Mouse (Mus musculus) forebrain, embryonic 15.5 days (tissue): Measurements from ENCODE around the gene Gm14085. TPM values are rescaled to one million over a fixed set of nuclear protein-coding genes. Genes with fewer than 3 reads are reported as not detected.
"Not testable (repeated sequence)": the region's sequence is repeated elsewhere in the genome, so short reads cannot be mapped to it uniquely, and the experiment has no call there.

ENCODE experiments used
- ATAC-seq: fragments of 200-750 bp; cut with Nextera tagmentation; replicated peaks from 2 replicates; pipeline ENCODE4 v1.8.0; 2017; ENCODE audit warnings: mild to moderate bottlenecking, moderate TSS enrichment, moderate library complexity
- H3K27ac ChIP-seq: fragments of 300-500 bp; sonication (generic); replicated peaks from 2 replicates; pipeline ENCODE4 v1.5.1; 2015; ENCODE audit warnings: mild to moderate bottlenecking, inconsistent platforms
- H3K27me3 ChIP-seq: fragments of 300-500 bp; sonication (generic); 2 replicates; pipeline ENCODE4 v1.6.1; 2015; ENCODE audit warnings: inconsistent platforms
- H3K36me3 ChIP-seq: fragments of 300-500 bp; sonication (generic); 2 replicates; pipeline ENCODE4 v1.6.1; 2015; ENCODE audit warnings: mild to moderate bottlenecking, inconsistent platforms
- H3K4me1 ChIP-seq: fragments of 300-500 bp; sonication (generic); 2 replicates; pipeline ENCODE4 v1.6.1; 2015; ENCODE audit warnings: inconsistent platforms
- H3K4me2 ChIP-seq: fragments of 300-500 bp; sonication (generic); replicated peaks from 2 replicates; pipeline ENCODE4 v1.6.1; 2015; ENCODE audit warnings: mild to moderate bottlenecking, inconsistent platforms
- H3K4me3 ChIP-seq: fragments of 300-500 bp; sonication (generic); 2 replicates; pipeline ENCODE4 v1.5.1; 2015; ENCODE audit warnings: mild to moderate bottlenecking, inconsistent platforms
- H3K9ac ChIP-seq: fragments of 300-500 bp; sonication (generic); replicated peaks from 2 replicates; pipeline ENCODE4 v1.6.1; 2015; ENCODE audit warnings: mild to moderate bottlenecking, inconsistent platforms
- H3K9me3 ChIP-seq: fragments of 300-500 bp; sonication (generic); 2 replicates; pipeline ENCODE4 v1.6.1; 2016; ENCODE audit warnings: inconsistent platforms
- WGBS: fragments of 180-500 bp; shearing (Covaris S2); methylation state at CpG from one replicate; pipeline ENCODE4 v1.1.7; 2015; ENCODE audit warnings: mixed read lengths; 5-methylcytosine and 5-hydroxymethylcytosine counted together
- polyA plus RNA-seq: library from polyadenylated mRNA; unstranded; fragments of >200 nt; fragmentation: Nextera tagmentation; extraction: Ambion mirVana; gene quantifications from 2 replicates; pipeline ENCODE4 v1.2.1, GENCODE M21; 2015

Gm14085 gene
- polyA plus RNA-seq: not detected in 2 replicates

- H3K4me3 ChIP-seq: no peak within 1 kb of the TSS
- WGBS: 95% methylated on average over 1 of the region's 1 CpGs
Measured at GRCm38 (mm10) chr2:122484641-122485040, at the start of gene Gm14085. TSS of gene Gm14085 (plus strand) at chr2:122484941.

GRCm38 (mm10) chr2:122438706-122439482, 45.8 kb upstream of the Gm14085 start:
- H3K4me1 ChIP-seq, H3K9ac ChIP-seq, H3K27me3 ChIP-seq, H3K4me3 ChIP-seq, H3K4me2 ChIP-seq, ATAC-seq, H3K27ac ChIP-seq, H3K36me3 ChIP-seq, H3K9me3 ChIP-seq: not testable (repeated sequence)
- WGBS: 92% methylated on average over 5 of the region's 5 CpGs

More at GRCm38 (mm10) chr2:122484641-122485040, at the start of gene Gm14085:
- H3K4me2 ChIP-seq: no peak within 1 kb of the TSS
- no peaks in the 10 kb centered on the region for H3K27me3 ChIP-seq
- H3K27ac ChIP-seq: no peak within 1 kb of the TSS
- H3K4me1 ChIP-seq: no peaks in the 10 kb centered on the region
- ATAC-seq: no peak
- no peak within 1 kb of the TSS for H3K9ac ChIP-seq
- H3K9me3 ChIP-seq: no peaks in the 10 kb centered on the region
- H3K36me3 ChIP-seq: no peaks in the 10 kb centered on the region

- not testable (repeated sequence) for H3K27me3 ChIP-seq, H3K27ac ChIP-seq, H3K4me1 ChIP-seq, H3K4me3 ChIP-seq, H3K9me3 ChIP-seq, H3K9ac ChIP-seq, ATAC-seq, H3K36me3 ChIP-seq, H3K4me2 ChIP-seq
- 62% methylated on average over 3 of the region's 3 CpGs for WGBS
Measured at GRCm38 (mm10) chr2:122440521-122440920, 44.2 kb upstream of the Gm14085 start.

DNA sequence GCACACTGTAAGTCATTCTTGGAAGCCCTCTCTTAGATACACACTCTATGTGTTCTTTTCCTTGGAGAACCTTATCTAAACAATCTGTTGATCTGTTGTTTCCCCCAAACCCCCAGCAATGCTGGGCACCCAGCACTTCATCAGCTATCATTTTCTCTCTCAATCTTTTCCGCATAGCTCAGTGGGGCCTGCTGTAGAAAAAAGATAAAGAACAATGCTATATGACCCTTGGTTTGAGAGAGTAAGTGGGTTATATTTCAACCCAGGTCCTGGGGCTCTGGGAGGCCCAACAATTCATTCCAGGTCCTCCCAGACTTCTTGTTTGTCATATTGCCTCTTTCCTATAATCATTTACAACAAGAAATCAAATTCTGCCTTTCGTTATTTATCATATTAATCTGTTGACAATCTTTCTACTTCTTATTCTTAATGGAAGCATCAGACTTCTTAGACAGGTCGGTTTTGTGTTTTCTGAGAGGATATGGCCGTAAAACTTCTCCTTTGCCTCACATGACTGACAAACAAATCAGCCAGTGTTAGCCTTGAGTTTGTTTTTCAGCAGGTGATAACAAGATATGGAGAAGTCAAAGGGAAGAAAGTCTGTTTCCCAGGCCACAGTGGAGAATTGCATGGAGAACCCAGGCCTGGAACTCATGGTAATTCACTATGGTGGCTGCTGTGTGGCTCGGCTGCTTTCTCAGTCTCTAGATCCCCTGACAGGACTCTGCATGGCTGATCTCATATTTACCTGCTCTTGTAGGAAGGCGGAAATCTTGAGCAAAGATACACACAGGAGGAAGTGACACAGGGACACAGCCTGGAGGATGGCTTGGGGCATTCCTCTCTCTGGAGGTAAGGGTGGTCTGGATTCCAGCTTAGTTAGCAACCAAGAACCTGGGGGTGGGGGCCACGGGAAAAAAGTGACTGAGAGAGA, 43.5 kb upstream of the Gm14085 start:
- ATAC-seq: no peak
- H3K27ac ChIP-seq: no peak overlapping the region
- no peaks in the 10 kb centered on the region for H3K9me3 ChIP-seq
- no peaks in the 10 kb centered on the region for H3K36me3 ChIP-seq
- no peaks in the 10 kb centered on the region for H3K4me1 ChIP-seq
- H3K4me3 ChIP-seq: no peak overlapping the region
- H3K27me3 ChIP-seq: no peaks in the 10 kb centered on the region
- H3K9ac ChIP-seq: no peak overlapping the region
- no peak overlapping the region for H3K4me2 ChIP-seq
- WGBS: 86% methylated on average over 7 of the region's 7 CpGs

DNA sequence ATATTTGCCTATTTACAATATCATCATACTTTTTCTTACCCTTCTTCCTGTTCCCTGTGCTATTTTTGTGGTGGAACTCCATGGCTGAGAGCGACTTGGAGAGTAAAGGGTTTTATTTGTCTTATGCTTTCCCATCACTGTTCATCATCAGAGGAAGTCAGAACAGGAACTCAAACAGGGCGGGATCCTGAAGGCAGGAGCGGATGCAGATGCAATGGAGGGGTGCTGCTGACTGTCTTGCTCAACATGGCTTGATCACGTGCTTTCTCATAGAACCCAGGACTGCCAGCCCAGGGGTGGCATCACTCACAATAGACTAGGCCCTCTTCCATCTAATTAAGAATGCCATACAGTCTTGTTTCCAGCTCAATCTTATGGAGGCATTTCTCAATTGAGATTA, 34.4 kb upstream of the Gm14085 start:
- Histone ChIP-seq H3K9me3 (no peaks in the 10 kb centered on the region), H3K4me3 (no peak overlapping the region), H3K27me3 (no peaks in the 10 kb centered on the region), H3K4me1 (no peaks in the 10 kb centered on the region), H3K4me2 (no peak overlapping the region), H3K27ac (no peak overlapping the region), H3K9ac (no peak overlapping the region), H3K36me3 (no peaks in the 10 kb centered on the region)
- no peak for ATAC-seq
- 85% methylated on average over 4 of the region's 4 CpGs for WGBS

- no peak overlapping the region for H3K27ac ChIP-seq
- H3K4me2 ChIP-seq: no peak overlapping the region
- ATAC-seq: no peak
- WGBS: 79% methylated on average over 2 of the region's 2 CpGs
- H3K4me3 ChIP-seq: no peak overlapping the region
- no peaks in the 10 kb centered on the region for H3K9me3 ChIP-seq
- H3K4me1 ChIP-seq: no peaks in the 10 kb centered on the region
- no peak overlapping the region for H3K9ac ChIP-seq
- H3K36me3 ChIP-seq: no peaks in the 10 kb centered on the region
- no peaks in the 10 kb centered on the region for H3K27me3 ChIP-seq
Measured at GRCm38 (mm10) chr2:122452426-122452825, 32.3 kb upstream of the Gm14085 start.

- 28% methylated on average over 11 of the region's 11 CpGs for WGBS
- H3K4me2 ChIP-seq: peak overlapping the region; percentile 96
- H3K9ac ChIP-seq: peak overlapping the region; percentile 49; the same call in 1 of the 2 replicates
- peak overlapping the region; percentile 64 for H3K4me3 ChIP-seq
- no peaks in the 10 kb centered on the region for H3K9me3 ChIP-seq
- no peak overlapping the region for H3K27ac ChIP-seq
- no peaks in the 10 kb centered on the region for H3K27me3 ChIP-seq
- H3K4me1 ChIP-seq: peaks cover 6% of the 10 kb centered on the region
- ATAC-seq: no peak
- no peaks in the 10 kb centered on the region for H3K36me3 ChIP-seq
Measured at GRCm38 (mm10) chr2:122466901-122467300, 17.8 kb upstream of the Gm14085 start.

DNA sequence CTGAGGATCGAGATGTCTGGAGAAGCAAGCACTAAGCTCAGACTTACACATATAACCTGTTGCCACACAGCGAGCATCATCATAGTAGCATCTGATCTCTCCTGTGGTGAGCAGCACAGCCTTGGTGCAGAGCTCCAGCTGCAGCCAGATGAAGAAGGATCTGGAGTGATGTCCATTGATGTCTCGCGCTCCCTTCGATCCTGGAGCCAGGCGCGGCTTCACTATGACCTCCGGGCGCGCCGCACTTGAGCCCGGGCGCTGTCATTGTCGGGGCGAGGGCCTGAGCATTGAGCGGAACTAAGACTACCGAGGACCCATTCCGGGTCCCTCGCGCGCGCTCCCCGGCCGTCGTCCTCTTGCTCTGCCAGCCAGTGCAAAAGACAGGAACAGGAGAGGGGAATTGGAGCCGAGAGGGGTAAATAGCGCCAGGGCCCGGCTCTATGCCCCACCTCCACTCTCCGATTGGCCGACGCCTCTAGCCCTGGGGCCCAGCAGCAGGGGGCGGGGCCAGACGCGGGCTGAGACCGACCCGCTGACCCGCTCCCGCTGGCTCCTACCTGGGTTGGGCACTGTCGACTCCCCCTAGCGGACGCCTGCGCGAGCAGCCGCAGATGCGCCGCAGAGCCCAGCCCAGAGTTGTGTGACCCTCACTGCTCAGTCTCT, 17.3 kb upstream of the Gm14085 start:
- ATAC-seq: peak; percentile 99
- H3K9me3 ChIP-seq: no peaks in the 10 kb centered on the region
- H3K9ac ChIP-seq: peak overlapping the region; percentile 49
- H3K4me2 ChIP-seq: peak overlapping the region; percentile 96
- H3K4me3 ChIP-seq: peak overlapping the region; percentile 64
- H3K4me1 ChIP-seq: peaks cover 6% of the 10 kb centered on the region
- no peak overlapping the region for H3K27ac ChIP-seq
- H3K36me3 ChIP-seq: no peaks in the 10 kb centered on the region
- no peaks in the 10 kb centered on the region for H3K27me3 ChIP-seq
- WGBS: under 1% methylated on average over 46 of the region's 46 CpGs

- Histone ChIP-seq H3K27me3 (no peaks in the 10 kb centered on the region), H3K9me3 (no peaks in the 10 kb centered on the region), H3K4me3 (no peak overlapping the region), H3K27ac (no peak overlapping the region), H3K9ac (no peak overlapping the region), H3K4me2 (no peak overlapping the region), H3K36me3 (no peaks in the 10 kb centered on the region), H3K4me1 (peaks cover 6% of the 10 kb centered on the region)
- WGBS: 93% methylated on average over 3 of the region's 3 CpGs
- no peak for ATAC-seq
Measured at GRCm38 (mm10) chr2:122469221-122469620, 15.5 kb upstream of the Gm14085 start.

DNA sequence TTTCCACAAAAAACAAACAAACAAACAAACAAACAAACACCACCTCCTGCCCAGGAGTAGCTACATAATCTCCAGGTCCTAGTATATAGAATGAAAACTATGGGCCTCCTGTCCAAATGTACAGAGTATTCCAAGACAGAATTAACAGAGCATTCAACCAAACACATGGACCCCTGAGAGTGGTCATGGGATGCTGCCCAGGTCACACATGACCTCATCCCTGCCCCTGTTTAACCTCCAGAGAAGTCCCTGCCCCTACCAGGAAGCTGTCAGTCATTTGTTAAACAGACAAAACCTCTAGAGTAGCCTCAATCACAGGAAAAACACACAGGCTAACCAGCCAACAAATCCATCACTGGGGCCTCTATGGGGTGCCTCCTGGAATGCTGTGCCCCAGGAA, 8.2 kb upstream of the Gm14085 start:
- Histone ChIP-seq H3K4me3 (no peak overlapping the region), H3K4me2 (no peak overlapping the region), H3K4me1 (no peaks in the 10 kb centered on the region), H3K9ac (no peak overlapping the region), H3K27ac (no peak overlapping the region), H3K27me3 (no peaks in the 10 kb centered on the region), H3K9me3 (no peaks in the 10 kb centered on the region), H3K36me3 (no peaks in the 10 kb centered on the region)
- ATAC-seq: no peak

- not testable (repeated sequence) for H3K36me3 ChIP-seq, H3K9ac ChIP-seq, H3K27ac ChIP-seq, H3K4me1 ChIP-seq, H3K4me3 ChIP-seq, H3K4me2 ChIP-seq, H3K27me3 ChIP-seq, H3K9me3 ChIP-seq, ATAC-seq
- 78% methylated on average over 1 of the region's 1 CpGs for WGBS
Measured at GRCm38 (mm10) chr2:122483787-122484186, 954 bp upstream of the Gm14085 start.

- H3K27ac ChIP-seq, H3K4me2 ChIP-seq, H3K4me3 ChIP-seq, H3K36me3 ChIP-seq, H3K4me1 ChIP-seq, H3K9me3 ChIP-seq, ATAC-seq, H3K9ac ChIP-seq, H3K27me3 ChIP-seq: not testable (repeated sequence)
- whole genome bisulfite sequencing: 74% methylated on average over 3 of the region's 3 CpGs
Measured at GRCm38 (mm10) chr2:122485654-122486053, 913 bp downstream of the Gm14085 start.
